Mouse (Mus musculus) cerebellum, postnatal 4 days (tissue): ENCODE measurements around the gene Fam160b1.

ENCODE experiments used
- DNase-seq, 2 experiments: peaks; one replicate each; pipeline ENCODE4 v3.0.0; 2022; ENCODE audit warnings: low spot score in 2 of 2, mixed read lengths in 1 of 2

The Fam160b1 gene

GRCm38 (mm10) chr19:57343860-57344259 is 16.6 kb upstream of the Fam160b1 start:
- DNase-seq = no peak

GRCm38 (mm10) chr19:57344678-57345077 is 15.8 kb upstream of the Fam160b1 start:
- no peak for DNase-seq

- DNase-seq = no peak
Observed at GRCm38 (mm10) chr19:57349096-57349495, 11.4 kb upstream of the Fam160b1 start.

- no peak for DNase-seq
Observed at GRCm38 (mm10) chr19:57352337-57352935, 8.0 kb upstream of the Fam160b1 start.

- no peak for DNase-seq
Observed at GRCm38 (mm10) chr19:57353228-57353627, 7.3 kb upstream of the Fam160b1 start.

GRCm38 (mm10) chr19:57354050-57354449 is 6.4 kb upstream of the Fam160b1 start:
- no peak for DNase-seq

- DNase-seq = no peak
Observed at GRCm38 (mm10) chr19:57354715-57355114, 5.8 kb upstream of the Fam160b1 start.

- no peak for DNase-seq
Observed at GRCm38 (mm10) chr19:57355451-57356251, 4.8 kb upstream of the Fam160b1 start.

GRCm38 (mm10) chr19:57356273-57356672 is 4.2 kb upstream of the Fam160b1 start:
- DNase-seq = no peak

- no peak for DNase-seq
Observed at GRCm38 (mm10) chr19:57357244-57357643, 3.2 kb upstream of the Fam160b1 start.

- DNase-seq = no peak
Observed at GRCm38 (mm10) chr19:57357811-57358210, 2.7 kb upstream of the Fam160b1 start.

- DNase-seq = peak in 1 of 2 experiments; percentile 51
Observed at GRCm38 (mm10) chr19:57358322-57358721, 2.2 kb upstream of the Fam160b1 start.

- DNase-seq = no peak
Observed at GRCm38 (mm10) chr19:57358836-57359598, 1.5 kb upstream of the Fam160b1 start.

GRCm38 (mm10) chr19:57359701-57360326 is 666 bp upstream of the Fam160b1 start:
- peak in 1 of 2 experiments; percentile 16 for DNase-seq

- DNase-seq = no peak
Observed at GRCm38 (mm10) chr19:57361131-57361938, 855 bp downstream of the Fam160b1 start.

GRCm38 (mm10) chr19:57361939-57362307 is 1.4 kb downstream of the Fam160b1 start:
- no peak for DNase-seq

GRCm38 (mm10) chr19:57362586-57362985 is 2.1 kb downstream of the Fam160b1 start:
- DNase-seq = no peak

GRCm38 (mm10) chr19:57363076-57363475 is 2.6 kb downstream of the Fam160b1 start:
- no peak for DNase-seq

- no peak for DNase-seq
Observed at GRCm38 (mm10) chr19:57363538-57363937, 3.1 kb downstream of the Fam160b1 start.

- DNase-seq = no peak
Observed at GRCm38 (mm10) chr19:57364942-57365673, 4.6 kb downstream of the Fam160b1 start.

GRCm38 (mm10) chr19:57366007-57366406 is 5.5 kb downstream of the Fam160b1 start:
- no peak for DNase-seq
